Comparison of ENCODE assay signal across 23 mouse cellular contexts in genomic region chr7:28672786-28673185, GRCm38 (mm10). TPM values are rescaled to one million over a fixed set of nuclear protein-coding genes. Genes with fewer than 3 reads are reported as not detected.
"Had no signal": no experiment of that assay in that cellular context is flagged by ENCODE, and none has a peak within 500 bp of the region (broad histone marks: within the 10 kb centered on the region; RNA-seq: fewer than 3 reads in every experiment).

No protein-coding gene starts in this region.

RNA-seq across cellular contexts. Expression of gene Fbxo27, which starts 19.9 kb away (rescaled TPM):
- polyA plus RNA-seq: macrophage, myocyte had no signal

RNA-seq across cellular contexts. Expression of gene Acp7, which starts 41.7 kb away (rescaled TPM):
- polyA plus RNA-seq: limb, embryonic 10.5 days; limb, embryonic 11.5 days; limb, embryonic 12.5 days; limb, embryonic 13.5 days; liver, adult 2 months; liver, embryonic 11.5 days; liver, embryonic 12.5 days; liver, embryonic 13.5 days; liver, embryonic 14.5 days; liver, embryonic 15.5 days; liver, embryonic 16.5 days; liver, postnatal 0 days; lung, embryonic 14.5 days; lung, embryonic 15.5 days; lung, embryonic 16.5 days; lung, postnatal 0 days; macrophage; midbrain, embryonic 10.5 days; midbrain, embryonic 11.5 days; midbrain, embryonic 12.5 days; midbrain, embryonic 13.5 days; midbrain, embryonic 14.5 days; myocyte had no signal
